ENCODE assay signal across 12 mouse cellular contexts in genomic region chrX:166688779-166689178, GRCm38 (mm10).
DNase-seq lines count a peak whose midpoint lies in the region; ATAC-seq and TF ChIP-seq lines count a peak whose summit lies in the region.
"Had no signal": no experiment of that assay in that cellular context is flagged by ENCODE, and none has a peak within 500 bp of the region (broad histone marks: within the 10 kb centered on the region; RNA-seq: fewer than 3 reads in every experiment).

No protein-coding gene starts in this region.

- no peak for ATAC-seq in kidney, postnatal 0 days (replicated peaks; ENCODE audit: low FRiP score, low read depth)
- peak; percentile 72 for ATAC-seq in hindbrain, embryonic 16.5 days
- ATAC-seq: liver, postnatal 0 days had no signal

- no peaks in the 10 kb centered on the region for H3K36me3 ChIP-seq in kidney, postnatal 0 days (ENCODE audit: insufficient read depth, low read length)
- H3K36me3 ChIP-seq in hindbrain, embryonic 16.5 days (ENCODE audit: control insufficient read depth, insufficient read depth, low read length) = no peaks in the 10 kb centered on the region
- H3K36me3 ChIP-seq: heart, embryonic 12.5 days; midbrain, embryonic 12.5 days had no signal

- no peak overlapping the region for H3K4me2 ChIP-seq in kidney, postnatal 0 days (ENCODE audit: low read length)
- no peak overlapping the region for H3K4me2 ChIP-seq in hindbrain, embryonic 16.5 days (ENCODE audit: low read length)
- H3K4me2 ChIP-seq: heart, embryonic 12.5 days; midbrain, embryonic 12.5 days had no signal

- H3K4me1 ChIP-seq in kidney, postnatal 0 days (replicated peaks; ENCODE audit: insufficient read depth, low read length) = no peaks in the 10 kb centered on the region
- H3K4me1 ChIP-seq in hindbrain, embryonic 16.5 days (ENCODE audit: control insufficient read depth, insufficient read depth, low read depth, low read length) = no peaks in the 10 kb centered on the region
- no peaks in the 10 kb centered on the region for H3K4me1 ChIP-seq in lung, adult 2 months (ENCODE audit: control insufficient read depth, insufficient read depth, low read length)
- H3K4me1 ChIP-seq: heart, embryonic 12.5 days; midbrain, embryonic 12.5 days had no signal

- no peak overlapping the region for H3K9ac ChIP-seq in kidney, postnatal 0 days (ENCODE audit: low read depth, low read length)
- no peak overlapping the region for H3K9ac ChIP-seq in hindbrain, embryonic 16.5 days (ENCODE audit: low read depth, low read length)
- H3K9ac ChIP-seq: heart, embryonic 12.5 days; liver, postnatal 0 days; midbrain, embryonic 12.5 days had no signal

- WGBS in kidney, postnatal 0 days = 70% methylated on average over 3 of the region's 3 CpGs
- WGBS in hindbrain, embryonic 16.5 days = 54% methylated on average over 3 of the region's 3 CpGs
- 81% methylated on average over 3 of the region's 3 CpGs for WGBS in lung, adult 2 months

- no peak overlapping the region for H3K27ac ChIP-seq in kidney, postnatal 0 days
- no peak overlapping the region for H3K27ac ChIP-seq in hindbrain, embryonic 16.5 days (ENCODE audit: low read depth, low read length)
- H3K27ac ChIP-seq: midbrain, embryonic 12.5 days had no signal

- peak; percentile 3 for DNase-seq in kidney, postnatal 0 days (ENCODE audit: low spot score)
- no peak for DNase-seq in kidney, postnatal 14 days
- DNase-seq in MN1 (ENCODE audit: low spot score) = peak; percentile 54
- DNase-seq in thymus, postnatal 0 days (ENCODE audit: low spot score) = peak; percentile 64
- no peak for DNase-seq in lung, adult 2 months
- no peak for DNase-seq in kidney, adult 18-20 months
- no peak for DNase-seq in left cerebral cortex, adult 8-10 months (ENCODE audit: low spot score in 2 of 2)
- DNase-seq: kidney, adult 8-10 months; liver, postnatal 0 days had no signal

- TF ChIP-seq POLR2A in lung, adult 2 months (IDR thresholded peaks at IDR 0.05; ENCODE audit: borderline replicate concordance, extremely low read depth, low read depth, low read length) = no peak

- no peaks in the 10 kb centered on the region for H3K27me3 ChIP-seq in kidney, postnatal 0 days (ENCODE audit: insufficient read depth, low read length)
- no peaks in the 10 kb centered on the region for H3K27me3 ChIP-seq in hindbrain, embryonic 16.5 days (replicated peaks; ENCODE audit: control insufficient read depth, insufficient read depth, low read length)
- H3K27me3 ChIP-seq: heart, embryonic 12.5 days had no signal

- H3K9me3 ChIP-seq in kidney, postnatal 0 days (replicated peaks; ENCODE audit: low read length) = no peaks in the 10 kb centered on the region
- no peaks in the 10 kb centered on the region for H3K9me3 ChIP-seq in hindbrain, embryonic 16.5 days (ENCODE audit: control insufficient read depth, low read length)
- H3K9me3 ChIP-seq: heart, embryonic 12.5 days; midbrain, embryonic 12.5 days had no signal

- H3K4me3 ChIP-seq in kidney, postnatal 0 days (replicated peaks; ENCODE audit: low read depth, low read length) = no peak overlapping the region
- H3K4me3 ChIP-seq in hindbrain, embryonic 16.5 days (ENCODE audit: low read length) = no peak overlapping the region
- no peak overlapping the region for H3K4me3 ChIP-seq in lung, adult 2 months (replicated peaks; ENCODE audit: extremely low read depth, low read depth, low read length)
- H3K4me3 ChIP-seq: heart, embryonic 12.5 days; midbrain, embryonic 12.5 days had no signal

- TF ChIP-seq CTCF in kidney, postnatal 0 days (IDR thresholded peaks at IDR 0.05; ENCODE audit: low read depth) = no peak
- no peak for TF ChIP-seq CTCF in lung, adult 2 months (IDR thresholded peaks at IDR 0.05; ENCODE audit: insufficient read depth, low read length)

Comparison
In these comparisons a context has a peak if more than half of its experiments do, and no peak if none do; other contexts are left out.
1. DNase-seq: peak in kidney, postnatal 0 days (single experiment), MN1 (single experiment) and thymus, postnatal 0 days (single experiment); none in kidney, postnatal 14 days (single experiment), lung, adult 2 months (single experiment), kidney, adult 18-20 months (single experiment) and left cerebral cortex, adult 8-10 months (0 of 2).